Mouse (Mus musculus): ENCODE data around the gene Epha6. TPM values are rescaled to one million over a fixed set of nuclear protein-coding genes. Genes with fewer than 3 reads are reported as not detected.
A peak's percentile ranks its signal among the peaks of the same experiment; 100 is the strongest.

Epha6 gene
- polyA plus RNA-seq, 1 experiment, result not detected

- DNase-seq (ENCODE audit: low read depth), result no peak
These were observed 923.0 kb downstream of the Epha6 start for GRCm38 (mm10) chr16:59682216-59682891.

DNA sequence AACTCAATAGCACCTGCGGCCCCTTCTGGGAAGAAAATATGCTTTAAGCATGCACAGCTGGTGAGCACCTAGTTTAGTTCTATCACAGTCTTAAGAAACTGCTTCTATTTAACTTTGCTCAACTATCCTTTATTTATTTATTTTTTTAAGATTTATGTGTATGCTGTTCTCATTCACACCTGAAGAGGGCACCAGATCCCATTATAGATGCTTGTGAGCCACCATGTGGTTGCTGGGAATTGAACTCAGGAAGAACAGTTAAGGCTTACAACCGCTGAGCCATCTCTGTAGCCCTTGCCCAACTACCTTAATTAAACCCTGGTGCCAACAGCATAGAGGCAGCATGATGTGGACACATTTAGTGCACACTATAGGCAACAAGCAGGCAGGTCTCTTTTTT is 938.4 kb downstream of the Epha6 start:
- no peak for DNase-seq (ENCODE audit: low read depth)

- DNase-seq (ENCODE audit: low read depth), result no peak
These were observed 961.6 kb downstream of the Epha6 start for GRCm38 (mm10) chr16:59643766-59644165.

DNA sequence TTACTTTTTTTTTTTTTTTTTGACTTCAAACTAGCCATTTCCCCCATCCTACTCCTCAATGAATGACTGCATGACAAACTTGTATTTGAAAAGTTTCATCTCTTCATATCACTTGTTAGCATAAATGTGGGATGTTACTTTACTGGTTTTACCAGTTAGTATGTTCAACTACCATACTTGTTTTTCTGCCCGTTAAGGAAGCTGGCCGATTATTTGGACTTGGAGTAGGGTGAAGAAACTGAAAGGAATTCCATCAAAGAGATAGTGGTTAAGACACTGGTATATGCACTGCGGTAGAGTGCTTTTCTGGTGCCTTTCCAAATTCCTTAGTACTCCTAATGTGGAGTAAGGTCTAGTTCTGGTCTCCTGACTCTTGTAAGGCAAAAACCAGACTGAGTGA is 965.3 kb downstream of the Epha6 start:
- peak; percentile 49 for DNase-seq (ENCODE audit: low read depth)

DNA sequence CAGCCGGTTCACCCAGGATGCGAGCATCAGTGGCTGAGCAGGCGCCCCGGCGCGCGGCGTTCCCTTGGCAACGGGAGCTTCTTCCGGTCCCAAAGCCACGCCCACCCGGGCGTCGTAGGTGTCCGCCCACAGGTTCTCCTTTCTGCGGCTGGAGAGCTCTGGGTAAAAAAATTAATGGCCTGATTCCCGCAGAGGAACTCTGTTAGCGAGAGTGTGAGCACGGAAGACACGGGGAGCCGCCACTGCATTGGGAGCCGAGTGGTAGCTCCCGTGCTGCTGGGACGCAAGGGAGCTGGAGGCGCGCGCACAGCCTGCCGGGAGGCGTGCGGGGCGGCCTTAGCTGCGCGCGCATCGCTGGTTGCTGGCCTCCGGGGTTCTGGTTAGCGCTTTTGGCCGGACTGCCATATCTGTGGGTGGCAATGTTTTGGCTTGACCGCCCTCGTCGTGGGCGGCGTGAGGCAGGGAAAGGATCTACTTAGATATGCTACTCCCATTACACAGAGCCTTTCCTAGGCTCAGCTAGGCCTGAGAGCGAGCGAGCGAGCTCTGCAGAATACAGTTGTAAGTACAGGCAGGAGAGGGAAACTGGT is 966.1 kb downstream of the Epha6 start, which contains the start of gene Arl6:
Gene Arl6, minus strand, starts transcription at position 290 of the 590 bp plus-strand sequence.
- DNase-seq (ENCODE audit: low read depth), result peak; percentile 62

DNA sequence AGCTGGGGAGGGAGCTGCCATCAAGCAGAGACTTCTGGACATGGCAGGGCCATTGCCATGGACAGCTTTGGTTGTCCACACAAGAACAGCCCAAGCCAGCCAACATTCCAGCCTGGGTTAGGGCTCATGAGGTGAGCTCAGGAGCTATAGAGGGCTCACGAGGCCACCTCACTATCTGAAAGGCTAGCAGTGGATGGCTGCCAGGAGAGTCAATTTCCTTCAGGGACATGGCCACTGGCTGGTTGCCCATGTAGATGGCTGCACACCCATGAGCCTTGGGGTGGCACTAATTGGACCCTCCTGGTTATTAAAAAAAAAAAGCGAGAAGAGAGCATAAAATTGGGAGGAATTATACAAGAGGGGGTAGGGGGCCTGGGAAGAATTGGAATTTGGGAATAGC is 970.7 kb downstream of the Epha6 start:
- DNase-seq (ENCODE audit: low read depth), result no peak

DNA sequence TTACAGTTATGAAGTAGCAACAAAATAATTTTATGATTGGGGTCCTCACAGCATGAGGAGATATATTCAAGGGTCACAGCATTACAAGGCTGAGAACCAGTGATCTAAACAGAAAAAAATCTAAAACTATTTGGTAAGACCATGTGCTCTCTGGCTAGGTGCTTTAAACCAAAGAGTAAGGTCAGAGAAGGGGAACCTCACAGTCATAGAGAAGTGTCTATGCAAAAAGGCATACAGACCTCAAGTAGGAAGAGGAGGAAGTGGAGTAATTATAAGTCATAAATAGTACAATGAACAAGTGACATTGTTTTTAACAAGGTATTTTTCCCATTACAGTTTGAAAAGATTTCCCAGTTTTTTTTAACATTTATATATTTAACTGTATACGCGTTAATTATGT is 983.8 kb downstream of the Epha6 start:
- DNase-seq (ENCODE audit: low read depth), result no peak

DNA sequence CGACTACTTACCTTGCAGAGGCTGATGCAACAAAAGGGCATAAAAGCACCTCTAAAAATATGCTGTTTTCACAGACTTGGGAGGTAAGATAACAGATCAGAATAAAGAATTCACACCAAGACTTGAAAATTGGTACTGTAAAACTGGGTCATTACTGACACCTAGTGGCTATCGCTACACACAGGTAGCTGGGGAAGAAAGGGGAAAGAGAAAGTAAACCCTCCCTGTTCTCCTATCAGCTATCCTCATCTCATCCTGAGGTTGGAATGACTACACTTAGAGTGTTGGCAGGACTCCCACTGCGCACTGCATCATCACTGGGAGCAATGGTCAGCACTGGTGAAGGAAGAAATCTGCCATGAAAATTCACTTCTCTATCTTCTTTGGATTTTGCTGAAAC is 988.2 kb downstream of the Epha6 start:
- no peak for DNase-seq (ENCODE audit: low read depth)

DNA sequence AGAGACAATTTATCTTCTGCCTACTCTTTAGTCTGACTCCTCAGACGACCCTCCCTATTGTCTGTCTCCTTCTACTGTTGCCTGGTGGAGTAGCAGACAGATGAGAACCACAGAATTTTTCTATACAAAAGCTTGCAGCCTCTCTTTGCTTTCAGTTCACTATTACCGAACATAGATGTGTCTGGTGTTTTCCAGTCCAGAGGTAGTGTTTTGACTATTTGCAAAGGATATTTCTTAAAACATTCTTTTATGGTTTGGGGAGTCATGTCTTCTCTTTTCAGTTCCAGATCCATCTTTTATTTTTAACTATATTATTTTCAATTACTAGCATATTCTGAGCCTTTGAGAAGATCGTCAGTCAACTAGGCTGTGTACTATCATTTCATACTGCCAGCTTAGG is 989.7 kb downstream of the Epha6 start:
- DNase-seq (ENCODE audit: low read depth), result no peak

GRCm38 (mm10) chr16:59610750-59611149 is 994.6 kb downstream of the Epha6 start:
- no peak for DNase-seq (ENCODE audit: low read depth)

DNA sequence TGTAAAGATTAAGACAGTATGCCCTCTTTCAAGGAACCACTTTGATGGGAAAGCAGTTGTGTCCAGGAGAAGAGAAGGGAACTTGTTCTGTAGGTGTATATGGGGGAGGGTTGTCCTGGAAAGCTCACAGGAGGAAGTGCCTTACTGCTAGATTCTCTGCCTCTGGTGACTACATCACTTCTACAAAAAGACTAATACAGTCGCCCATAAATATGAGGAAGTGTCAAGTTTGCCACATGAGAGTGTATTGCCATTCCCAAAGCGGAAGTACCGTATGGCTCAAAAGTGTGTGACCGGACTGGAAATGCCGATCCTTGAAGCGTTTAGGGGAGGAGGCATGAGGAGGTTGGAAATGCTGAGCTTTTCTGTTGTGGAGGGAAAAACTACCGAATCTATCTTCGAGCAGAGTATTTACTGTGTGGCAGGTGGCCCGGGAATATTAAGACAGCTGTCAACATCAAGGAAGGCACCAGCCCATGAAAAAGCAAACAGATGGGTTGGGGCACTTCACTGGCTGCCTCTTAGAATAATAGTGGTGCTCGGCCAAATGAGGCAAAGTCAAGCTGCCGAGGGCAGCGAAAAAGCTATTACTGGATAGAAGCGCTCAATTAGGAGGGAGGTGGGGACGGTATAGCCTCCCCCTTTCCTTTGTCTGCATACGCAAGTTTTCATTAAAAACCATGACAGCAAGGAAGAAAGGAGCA is 1001.1 kb downstream of the Epha6 start:
- no peak for DNase-seq (ENCODE audit: low read depth)
